ENCODE assay signal across 23 mouse cellular contexts in the genomic region with DNA sequence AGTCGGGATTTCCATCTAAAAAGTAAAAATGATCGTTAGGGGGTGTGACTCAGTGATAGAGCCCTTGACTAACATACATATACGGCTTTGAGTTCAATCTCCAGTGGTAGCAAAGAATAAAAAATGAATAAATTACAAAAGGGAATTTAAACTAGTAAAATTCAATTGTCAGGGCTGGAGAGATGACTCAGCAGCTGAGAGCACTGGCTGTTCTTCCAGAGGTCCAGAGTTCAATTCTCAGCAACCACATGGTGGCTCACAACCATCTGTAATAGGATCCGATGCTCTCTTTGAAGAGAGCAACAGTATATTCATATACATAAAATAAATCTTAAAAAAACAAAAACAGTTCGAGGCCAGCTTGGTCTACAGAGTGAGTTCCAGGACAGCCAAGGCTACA.
DNase-seq lines count a peak whose midpoint lies in the region; ATAC-seq and TF ChIP-seq lines count a peak whose summit lies in the region.
"Had no signal": no experiment of that assay in that cellular context is flagged by ENCODE, and none has a peak within 500 bp of the region (broad histone marks: within the 10 kb centered on the region; RNA-seq: fewer than 3 reads in every experiment).

No protein-coding gene starts in this region.

- H3K27me3 ChIP-seq in heart, embryonic 12.5 days (replicated peaks): no peaks in the 10 kb centered on the region; the same call in 1 of the 2 replicates
- H3K27me3 ChIP-seq: embryonic facial prominence, embryonic 13.5 days; embryonic facial prominence, embryonic 15.5 days; forebrain, embryonic 12.5 days had no signal

- in situ Hi-C loops in ES-E14 (cut with MboI; ENCODE audit: low sequenced_read_pairs in 2 of 2, unreplicated experiment in 2 of 2): no loop called here

- no peak for ATAC-seq in heart, embryonic 12.5 days (ENCODE audit: insufficient number of reproducible peaks, low FRiP score)
- ATAC-seq: forebrain, embryonic 14.5 days; forebrain, embryonic 16.5 days had no signal

- H3K9me3 ChIP-seq in ES-E14 (ENCODE audit: control insufficient read depth, insufficient read depth, low read depth, low read length): no peaks in the 10 kb centered on the region
- H3K9me3 ChIP-seq in heart, embryonic 12.5 days (replicated peaks): no peaks in the 10 kb centered on the region; the same call in 1 of the 2 replicates
- H3K9me3 ChIP-seq: embryonic facial prominence, embryonic 13.5 days; embryonic facial prominence, embryonic 15.5 days; forebrain, embryonic 12.5 days had no signal

- 84% methylated on average over 5 of the region's 5 CpGs for WGBS in heart, embryonic 12.5 days

- no peak overlapping the region for H3K4me3 ChIP-seq in ES-E14 (ENCODE audit: insufficient read depth in 1 of 2, low read depth in 1 of 2, low read length in 2 of 2, poor library complexity in 1 of 2, severe bottlenecking in 1 of 2)
- no peak overlapping the region for H3K4me3 ChIP-seq in heart, embryonic 12.5 days
- H3K4me3 ChIP-seq: embryonic facial prominence, embryonic 13.5 days; embryonic facial prominence, embryonic 15.5 days; erythroblast, embryonic 14.5 days; forebrain, embryonic 10.5 days; forebrain, embryonic 12.5 days had no signal

- no peaks in the 10 kb centered on the region for H3K36me3 ChIP-seq in ES-E14 (ENCODE audit: control insufficient read depth, insufficient read depth, low read length, poor library complexity, severe bottlenecking)
- no peaks in the 10 kb centered on the region for H3K36me3 ChIP-seq in heart, embryonic 12.5 days
- H3K36me3 ChIP-seq: embryonic facial prominence, embryonic 13.5 days; embryonic facial prominence, embryonic 15.5 days; forebrain, embryonic 10.5 days; forebrain, embryonic 12.5 days had no signal

- H3K4me1 ChIP-seq in ES-E14 (ENCODE audit: control insufficient read depth in 2 of 2, insufficient read depth in 2 of 2, low read length in 2 of 2, poor library complexity in 1 of 2): peaks cover 27 to 48% of the 10 kb centered on the region in 2 experiments
- H3K4me1 ChIP-seq in heart, embryonic 12.5 days (replicated peaks): peaks cover 21% of the 10 kb centered on the region
- H3K4me1 ChIP-seq: embryonic facial prominence, embryonic 13.5 days; embryonic facial prominence, embryonic 15.5 days; forebrain, embryonic 10.5 days; forebrain, embryonic 12.5 days had no signal

- no peak overlapping the region; the same call in 1 of the 2 replicates for H3K27ac ChIP-seq in ES-E14 (ENCODE audit: insufficient read depth, low read depth, low read length, poor library complexity, severe bottlenecking)
- H3K27ac ChIP-seq in heart, embryonic 12.5 days (ENCODE audit: poor library complexity, severe bottlenecking): no peak overlapping the region
- H3K27ac ChIP-seq: embryonic facial prominence, embryonic 13.5 days; embryonic facial prominence, embryonic 15.5 days; forebrain, embryonic 10.5 days; forebrain, embryonic 12.5 days had no signal

- H3K9ac ChIP-seq in ES-E14 (ENCODE audit: insufficient read depth, low read depth, low read length, poor library complexity, severe bottlenecking): no peak overlapping the region
- H3K9ac ChIP-seq in heart, embryonic 12.5 days: no peak overlapping the region
- H3K9ac ChIP-seq: embryonic facial prominence, embryonic 13.5 days; embryonic facial prominence, embryonic 15.5 days; forebrain, embryonic 12.5 days had no signal

- H3K4me2 ChIP-seq in heart, embryonic 12.5 days: no peak overlapping the region
- H3K4me2 ChIP-seq: embryonic facial prominence, embryonic 13.5 days; embryonic facial prominence, embryonic 15.5 days; forebrain, embryonic 12.5 days had no signal

- DNase-seq in kidney, adult 9 months: peak; percentile 29
- DNase-seq in kidney, adult 11 months: no peak
- DNase-seq in 3T3-L1 (ENCODE audit: low read depth, low spot score): peak; percentile 65
- DNase-seq in 416B (ENCODE audit: low read depth): peak; percentile 26
- DNase-seq in ES-E14 (ENCODE audit: low read depth, low spot score): no peak
- DNase-seq in Muller cell, postnatal 12 days (ENCODE audit: inconsistent ontology term): no peak
- no peak for DNase-seq in thymus, postnatal 14 days
- DNase-seq: adrenal gland, adult 8-10 months; adrenal gland, postnatal 14 days; adrenal gland, postnatal 36 days; cerebellum, adult 11-12 months; cerebellum, adult 2 months; cerebellum, adult 9-10 months; cerebellum, postnatal 10 days; cerebellum, postnatal 25 days had no signal

TF ChIP-seq in ES-E14, 5 proteins besides CTCF, POLR2A, EP300 and RAD21:
- TF ChIP-seq ZNF384 (IDR thresholded peaks at IDR 0.05; ENCODE audit: low read depth, low read length) (no peak), HCFC1 (IDR thresholded peaks at IDR 0.05; ENCODE audit: borderline replicate concordance, insufficient read depth, low read length) (no peak), MAFK (IDR thresholded peaks at IDR 0.05; ENCODE audit: insufficient read depth, low read depth, low read length) (peak; percentile 20; the same call in 1 of the 2 replicates)
TF ChIP-seq in ES-E14: peak in this region for 1.

Comparison
In these comparisons a context has a peak if more than half of its experiments do, and no peak if none do; other contexts are left out.
1. DNase-seq: peak in kidney, adult 9 months (single experiment), 3T3-L1 (single experiment) and 416B (single experiment); none in kidney, adult 11 months (single experiment), ES-E14 (single experiment), Muller cell, postnatal 12 days (single experiment) and thymus, postnatal 14 days (single experiment).